Mouse (Mus musculus): ENCODE results near the gene Hdgfl3. TPM values are rescaled to one million over a fixed set of nuclear protein-coding genes. Genes with fewer than 3 reads are reported as not detected.
A peak's percentile ranks its signal among the peaks of the same experiment; 100 is the strongest.

The Hdgfl3 gene
- 1 to 10 TPM; 6.7 to 9.0 TPM for total RNA-seq (2021)

DNA sequence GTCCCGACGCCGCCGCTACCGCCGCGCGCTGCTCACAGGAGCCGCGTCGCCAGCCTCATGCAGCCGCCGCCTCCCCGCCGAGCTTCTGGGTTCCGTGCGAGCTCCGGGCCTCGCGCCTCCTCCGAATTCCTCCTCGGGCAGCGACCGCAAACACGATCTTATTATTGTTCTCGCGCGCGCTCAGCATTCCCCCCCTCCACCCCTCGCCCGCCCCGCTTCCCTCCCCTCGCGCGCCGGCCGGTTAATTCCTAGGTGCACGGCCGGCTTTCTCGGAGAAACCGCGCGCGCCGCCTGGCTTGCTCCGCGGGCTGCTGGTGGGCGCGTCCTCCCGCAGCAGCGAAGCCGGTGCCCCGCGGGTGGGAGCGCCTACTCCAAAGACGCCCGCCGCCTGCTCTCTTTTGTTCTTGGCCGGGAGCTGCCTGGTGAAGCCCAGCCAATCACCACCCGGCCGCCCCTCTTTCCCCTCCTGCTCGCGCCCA lies at the start of gene Hdgfl3:
Gene Hdgfl3 (minus strand): TSS at position 207 of the 479 bp plus-strand sequence.
- DNase-seq: peak; percentile 77 to 81
- intact Hi-C loops (cut with DNase I): loop anchor here (5.0 to 10.0 kb wide), 2 partner anchors 67 to 360 kb away; partner anchors contain the start of gene Whamm

DNA sequence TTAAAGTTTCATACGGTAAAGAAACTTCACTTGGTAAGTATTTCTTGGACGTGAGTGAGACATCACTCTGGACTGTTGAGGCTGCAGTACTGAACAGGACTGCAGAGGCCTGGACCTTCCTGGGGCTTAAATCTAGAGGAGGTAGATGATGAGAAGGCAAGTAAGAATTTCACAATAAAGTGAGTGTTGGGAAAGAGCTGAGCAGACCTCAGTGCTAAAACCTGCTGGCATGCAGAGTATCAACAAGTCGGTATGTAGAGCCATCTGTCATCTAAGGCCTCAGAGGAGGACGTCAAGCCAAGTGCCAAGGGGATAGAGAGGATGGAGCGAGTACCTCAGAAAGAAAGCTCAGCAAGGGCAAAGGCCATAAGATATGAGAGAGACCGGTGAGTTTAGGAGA lies 49.4 kb upstream of the Hdgfl3 start:
- no peak for DNase-seq
- intact Hi-C loops (cut with DNase I): no loop called here

DNA sequence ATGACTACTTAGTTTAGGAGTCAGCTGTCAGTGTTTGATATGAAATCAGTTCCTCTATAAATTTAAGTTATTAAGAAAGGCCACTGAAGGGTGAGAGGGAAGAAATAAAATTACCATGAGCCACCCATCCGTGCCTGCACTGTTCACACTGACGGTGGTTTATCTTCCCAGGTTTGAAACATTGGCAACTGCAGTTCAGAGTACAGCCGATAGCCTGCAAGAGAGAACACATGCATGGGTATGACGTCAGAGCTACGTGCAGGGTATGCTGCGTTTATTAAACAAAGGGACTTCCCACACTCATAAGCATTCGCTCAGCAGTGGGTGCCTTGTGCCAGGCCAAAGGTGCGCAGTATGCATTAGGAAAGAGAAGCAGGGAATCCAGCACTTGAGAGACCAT lies 44.0 kb upstream of the Hdgfl3 start:
- intact Hi-C loops (cut with DNase I): no loop called here

GRCm38 (mm10) chr7:81974616-81975015 lies 40.3 kb upstream of the Hdgfl3 start:
- no peak for DNase-seq
- intact Hi-C loops (cut with DNase I): no loop called here

More for the DNA sequence above, 44.0 kb upstream of the Hdgfl3 start:
- no peak for DNase-seq

GRCm38 (mm10) chr7:81973939-81974338 lies 39.7 kb upstream of the Hdgfl3 start:
- no peak for DNase-seq
- intact Hi-C loops (cut with DNase I): no loop called here

- intact Hi-C loops (cut with DNase I): no loop called here
- no peak for DNase-seq
Measured at GRCm38 (mm10) chr7:81973339-81973738, 39.1 kb upstream of the Hdgfl3 start.

DNA sequence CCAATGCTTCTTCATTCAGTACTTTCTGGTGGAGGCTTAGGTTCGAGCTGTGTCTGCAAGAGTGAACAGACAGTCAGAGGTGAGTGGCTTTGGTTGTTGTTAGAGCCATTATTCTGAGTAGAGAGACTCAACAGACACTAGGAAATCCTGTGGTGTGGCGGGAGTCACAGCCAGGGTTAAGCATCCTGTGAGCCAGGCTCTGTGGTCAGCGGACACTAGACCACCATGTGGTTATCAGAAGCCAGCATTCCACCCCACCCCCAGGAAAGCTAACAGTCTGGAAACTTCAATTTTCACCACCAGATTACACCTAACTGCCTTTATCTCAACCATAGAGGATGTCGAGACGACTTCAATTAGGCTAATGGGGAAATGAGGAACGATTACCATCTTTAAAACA lies 34.7 kb upstream of the Hdgfl3 start:
- DNase-seq: no peak
- intact Hi-C loops (cut with DNase I): no loop called here

GRCm38 (mm10) chr7:81968451-81968850 lies 34.2 kb upstream of the Hdgfl3 start:
- intact Hi-C loops (cut with DNase I): no loop called here
- DNase-seq: no peak

- intact Hi-C loops (cut with DNase I): no loop called here
Measured at GRCm38 (mm10) chr7:81966195-81966594, 31.9 kb upstream of the Hdgfl3 start.

DNA sequence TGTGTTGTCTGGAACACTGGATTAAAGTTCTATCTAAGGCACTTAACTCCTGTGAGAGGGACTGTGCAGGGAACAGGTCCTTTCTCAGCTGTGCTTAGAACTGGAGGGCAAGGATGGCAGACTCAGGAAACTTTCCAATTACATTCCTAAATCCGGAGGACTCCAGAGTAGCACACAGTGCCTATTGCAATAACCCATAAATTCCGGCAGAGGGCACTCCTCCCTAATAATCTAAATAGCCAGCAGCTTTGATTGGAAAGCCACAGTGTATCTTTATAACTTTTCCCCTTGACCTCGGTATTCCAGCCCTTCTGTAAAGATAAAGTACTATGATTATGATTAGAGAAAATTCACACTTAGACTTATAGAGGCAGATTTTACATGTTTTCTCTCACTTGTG lies 25.4 kb upstream of the Hdgfl3 start:
- intact Hi-C loops (cut with DNase I): loop anchor here (1.0 to 2.0 kb wide), 3 partner anchors 160 to 313 kb away; no protein-coding TSS in a partner anchor
- peak in 1 of 2 experiments; percentile 22 for DNase-seq

More at GRCm38 (mm10) chr7:81966195-81966594, 31.9 kb upstream of the Hdgfl3 start:
- no peak for DNase-seq

- intact Hi-C loops (cut with DNase I): loop anchor here (1.0 to 5.0 kb wide), 2 partner anchors 87 to 165 kb away; partner anchors contain the start of gene 3110040N11Rik
- no peak for DNase-seq
Measured at GRCm38 (mm10) chr7:81954208-81954846, 20.1 kb upstream of the Hdgfl3 start.

DNA sequence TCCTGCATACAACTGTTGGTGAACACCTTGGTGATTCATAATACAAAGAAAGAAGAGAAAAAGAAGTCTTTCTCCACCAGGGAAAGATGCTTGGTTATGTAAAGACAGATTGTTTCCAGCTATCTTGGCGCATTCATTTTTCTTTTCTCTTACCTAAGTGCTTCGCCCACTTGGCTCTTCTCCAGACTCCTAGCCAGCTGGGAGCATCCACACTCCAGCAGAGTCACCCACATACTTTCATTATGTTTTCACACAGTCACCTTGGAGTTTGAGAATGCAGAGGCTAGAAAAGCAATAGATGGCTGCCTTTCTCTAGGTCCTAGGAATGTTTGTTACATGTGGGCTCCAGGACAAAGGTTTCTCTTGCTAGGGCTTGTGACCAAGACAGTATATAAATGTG lies 16.2 kb upstream of the Hdgfl3 start:
- no peak for DNase-seq
- intact Hi-C loops (cut with DNase I): loop anchor here (5.0 kb wide), 1 partner anchor 83 kb away; no protein-coding TSS in a partner anchor

DNA sequence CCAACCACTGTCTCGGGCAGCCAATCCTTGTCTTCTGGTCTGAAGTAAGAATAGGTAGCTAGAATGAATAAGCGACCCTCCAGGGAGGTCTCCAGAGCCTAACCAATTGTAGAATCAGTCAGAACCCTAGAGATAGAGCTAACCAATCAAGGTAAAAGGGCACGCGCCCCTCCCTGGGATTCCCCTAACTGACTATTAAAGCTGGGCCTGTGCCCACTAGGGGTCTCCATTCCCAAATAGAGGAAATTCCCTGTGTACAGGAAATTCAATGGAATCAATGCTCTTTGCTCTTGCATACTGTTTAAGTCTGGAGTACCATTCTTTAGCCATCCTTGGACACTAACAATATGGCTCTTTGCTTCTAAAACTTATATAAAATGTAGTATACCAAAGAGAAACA lies 11.1 kb upstream of the Hdgfl3 start:
- DNase-seq: no peak
- intact Hi-C loops (cut with DNase I): no loop called here

GRCm38 (mm10) chr7:81934806-81935205 lies 533 bp upstream of the Hdgfl3 start:
- intact Hi-C loops (cut with DNase I): loop anchor here (5.0 to 10.0 kb wide), 2 partner anchors 68 to 360 kb away; partner anchors contain the start of gene Whamm
- no peak for DNase-seq

DNA sequence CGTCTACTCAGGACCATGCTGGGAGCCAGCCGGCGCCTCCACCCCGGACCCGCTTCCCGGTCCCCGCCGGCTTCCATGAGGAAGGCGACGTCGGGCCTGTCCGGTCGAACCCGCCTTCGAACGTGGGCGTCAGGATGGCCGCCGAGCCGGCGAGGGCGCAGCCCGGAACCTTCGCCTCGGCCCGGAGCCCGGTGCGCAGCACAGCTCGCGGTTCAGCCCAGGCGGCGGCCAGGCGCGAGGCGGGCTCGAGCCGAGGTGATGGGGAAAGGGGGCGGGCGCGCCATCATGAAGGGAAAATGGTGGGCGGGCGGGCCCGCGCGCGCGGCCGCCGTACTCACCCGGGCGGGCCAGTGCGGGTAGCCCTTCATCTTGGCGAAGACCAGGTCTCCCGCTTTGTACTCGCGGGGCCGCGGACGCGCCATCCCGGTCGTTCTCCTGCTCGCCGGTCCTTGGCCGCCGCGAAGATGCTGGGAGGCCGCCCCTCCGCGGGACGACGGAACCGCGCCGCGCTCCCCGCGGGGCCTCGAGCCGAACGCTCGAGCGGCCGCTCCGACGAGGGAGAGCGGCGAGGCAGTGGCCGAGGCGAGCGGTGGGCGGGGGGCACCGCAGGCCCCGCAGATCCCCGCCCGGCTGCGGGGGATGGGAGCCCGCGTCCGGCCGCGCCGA lies 539 bp downstream of the Hdgfl3 start:
- intact Hi-C loops (cut with DNase I): loop anchor here (1.0 to 10.0 kb wide), 3 partner anchors 66 to 359 kb away; partner anchors contain the start of genes Btbd1 and Whamm
- peak; percentile 69 to 74 for DNase-seq

- intact Hi-C loops (cut with DNase I): loop anchor here (1.0 to 10.0 kb wide), 3 partner anchors 66 to 358 kb away; partner anchors contain the start of genes Btbd1 and Whamm
- no peak for DNase-seq
Measured at GRCm38 (mm10) chr7:81933061-81933600, 1.1 kb downstream of the Hdgfl3 start.

GRCm38 (mm10) chr7:81932521-81933045 lies 1.7 kb downstream of the Hdgfl3 start:
- no peak for DNase-seq
- intact Hi-C loops (cut with DNase I): loop anchor here (1.0 to 10.0 kb wide), 3 partner anchors 65 to 358 kb away; partner anchors contain the start of genes Btbd1 and Whamm

- DNase-seq: no peak
Measured at GRCm38 (mm10) chr7:81928998-81929397, 5.3 kb downstream of the Hdgfl3 start.

DNA sequence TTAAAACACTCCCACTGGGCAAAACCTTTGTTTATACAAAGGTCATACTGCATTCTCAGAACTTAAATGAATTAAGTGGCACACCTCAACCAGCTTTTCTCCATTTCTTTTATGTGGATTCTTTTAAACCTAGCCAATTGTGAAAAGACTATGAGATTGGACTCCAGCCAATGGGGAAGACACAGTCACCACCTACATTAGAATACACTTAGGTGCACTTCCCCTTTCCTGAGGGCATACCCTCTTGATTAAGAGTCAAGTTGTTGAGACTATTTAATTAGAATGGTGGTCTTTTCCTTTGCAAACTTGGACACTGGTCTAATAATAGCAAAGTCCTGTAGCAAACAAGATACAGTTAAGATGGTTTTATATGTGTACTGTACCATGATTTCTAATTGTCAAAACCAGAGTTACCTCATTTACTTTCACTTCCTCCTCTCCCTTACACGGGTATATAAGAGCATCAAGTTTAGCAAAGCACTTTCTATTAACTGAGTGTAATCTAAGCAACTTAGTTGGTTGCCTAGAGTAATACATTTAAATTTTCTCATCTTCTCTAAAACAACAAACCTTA lies 12.8 kb downstream of the Hdgfl3 start:
- DNase-seq: no peak
- intact Hi-C loops (cut with DNase I): no loop called here

More at GRCm38 (mm10) chr7:81928998-81929397, 5.3 kb downstream of the Hdgfl3 start:
- intact Hi-C loops (cut with DNase I): no loop called here

DNA sequence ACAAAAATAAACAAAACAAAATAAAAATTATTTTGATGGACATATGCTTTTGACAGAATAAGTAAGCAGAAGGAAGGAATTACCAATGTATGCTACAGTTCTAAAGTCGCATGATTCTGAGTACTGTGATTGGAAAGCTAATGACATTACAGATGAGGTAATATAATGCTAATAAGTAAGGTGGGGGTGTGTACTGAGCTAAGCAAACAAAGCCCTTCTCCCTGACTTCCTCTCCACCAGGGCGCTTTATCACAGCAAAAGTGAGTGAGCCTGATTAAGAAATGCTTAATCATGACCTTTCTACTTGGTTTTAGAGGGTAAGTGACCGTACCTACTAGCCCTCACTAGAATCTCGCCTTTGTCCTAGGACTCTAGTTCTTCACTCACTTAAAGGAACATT lies 14.0 kb downstream of the Hdgfl3 start:
- DNase-seq: no peak
- intact Hi-C loops (cut with DNase I): no loop called here

All from heart, postnatal 36 days (tissue).